Mouse (Mus musculus) intestine, postnatal 0 days (tissue): ENCODE data around the gene Srpk2. TPM values are rescaled to one million over a fixed set of nuclear protein-coding genes. Genes with fewer than 3 reads are reported as not detected.
"Not testable (repeated sequence)": the region's sequence is repeated elsewhere in the genome, so short reads cannot be mapped to it uniquely, and the experiment has no call there.

Experiments used
- ATAC-seq: fragments of 200-750 bp; cut with Nextera tagmentation; 2 replicates; pipeline ENCODE4 v1.8.0; 2017; ENCODE audit warnings: mild to moderate bottlenecking, moderate TSS enrichment, moderate library complexity
- H3K27ac ChIP-seq: fragments of 300-500 bp; sonication (generic); 2 replicates; pipeline ENCODE4 v1.5.1; 2014; ENCODE audit warnings: mild to moderate bottlenecking, low read depth, low read length, moderate library complexity
- H3K27me3 ChIP-seq: fragments of 300-500 bp; sonication (generic); replicated peaks from 2 replicates; pipeline ENCODE4 v1.6.1; 2014; ENCODE audit warnings: low read length, mixed read lengths; ENCODE audit not compliant: control insufficient read depth, insufficient read depth
- H3K36me3 ChIP-seq: fragments of 300-500 bp; sonication (generic); 2 replicates; pipeline ENCODE4 v1.6.1; 2014; ENCODE audit warnings: mild to moderate bottlenecking, moderate library complexity; ENCODE audit not compliant: control insufficient read depth, insufficient read depth
- H3K4me1 ChIP-seq: fragments of 300-500 bp; sonication (generic); replicated peaks from 2 replicates; pipeline ENCODE4 v1.6.1; 2014; ENCODE audit warnings: antibody characterized with exemption, low read length, mixed read lengths; ENCODE audit not compliant: control insufficient read depth, insufficient read depth
- H3K4me2 ChIP-seq: fragments of 300-500 bp; sonication (generic); replicated peaks from 2 replicates; pipeline ENCODE4 v1.6.1; 2014; ENCODE audit warnings: low read depth, mild to moderate bottlenecking, moderate library complexity
- H3K4me3 ChIP-seq: fragments of 300-500 bp; sonication (generic); 2 replicates; pipeline ENCODE4 v1.5.1; 2014; ENCODE audit warnings: low read depth, low read length
- H3K9ac ChIP-seq: fragments of 300-500 bp; sonication (generic); 2 replicates; pipeline ENCODE4 v1.6.1; 2014; ENCODE audit warnings: mild to moderate bottlenecking, low read depth, low read length
- H3K9me3 ChIP-seq: fragments of 300-500 bp; sonication (generic); 2 replicates; pipeline ENCODE4 v1.6.1; 2016; ENCODE audit warnings: mixed run types; ENCODE audit not compliant: control insufficient read depth
- CTCF ChIP-seq: sonication (generic); IDR thresholded peaks from 2 replicates; pipeline ENCODE4 v1.5.1; 2016; ENCODE audit warnings: low read depth, mild to moderate bottlenecking, control low read depth, antibody characterized with exemption, moderate library complexity
- WGBS: fragments of 180-500 bp; shearing (Covaris S2); extraction: QIAGEN DNeasy Blood & Tissue Kit; methylation state at CpG from one replicate; pipeline ENCODE4 v1.1.7; 2014; 5-methylcytosine and 5-hydroxymethylcytosine counted together
- polyA plus RNA-seq: library from polyadenylated mRNA; unstranded; fragments of >200 nt; fragmentation: Nextera tagmentation; extraction: Ambion mirVana; gene quantifications from 2 replicates; pipeline ENCODE4 v1.2.1, GENCODE M21; 2015

Gene Srpk2
- polyA plus RNA-seq, 1 experiment from 2014 or later = 21.3 TPM

GRCm38 (mm10) chr5:23596326-23596965 lies 88.0 kb downstream of the Srpk2 start:
- Histone ChIP-seq H3K4me2 (no peak overlapping the region), H3K27ac (no peak overlapping the region), H3K36me3 (peaks cover 1% of the 10 kb centered on the region; the same call in 1 of the 2 replicates), H3K4me3 (no peak overlapping the region), H3K27me3 (no peaks in the 10 kb centered on the region), H3K4me1 (0 out of 2 replicates have a peak, but pooled peaks cover 2% of the 10 kb centered on the region), H3K9me3 (no peaks in the 10 kb centered on the region), H3K9ac (no peak overlapping the region)
- no peak for ATAC-seq
- WGBS = 72% methylated on average over 5 of the region's 5 CpGs
- TF ChIP-seq CTCF = no peak

- not testable (repeated sequence) for H3K36me3 ChIP-seq, H3K4me2 ChIP-seq, H3K4me1 ChIP-seq, H3K27me3 ChIP-seq, H3K9ac ChIP-seq, H3K9me3 ChIP-seq, H3K4me3 ChIP-seq, H3K27ac ChIP-seq
- WGBS = 73% methylated on average over 4 of the region's 5 CpGs
- ATAC-seq = peak; percentile 59
These were observed 94.1 kb downstream of the Srpk2 start for GRCm38 (mm10) chr5:23590298-23590697.

GRCm38 (mm10) chr5:23587614-23588013 lies 96.8 kb downstream of the Srpk2 start:
- WGBS = 68% methylated on average over 2 of the region's 2 CpGs

GRCm38 (mm10) chr5:23586531-23587453 lies 97.6 kb downstream of the Srpk2 start:
- H3K4me3 ChIP-seq = no peak overlapping the region
- no peak overlapping the region for H3K4me2 ChIP-seq
- H3K9me3 ChIP-seq = no peaks in the 10 kb centered on the region
- H3K4me1 ChIP-seq = no peaks in the 10 kb centered on the region
- no peaks in the 10 kb centered on the region for H3K36me3 ChIP-seq
- no peak overlapping the region for H3K27ac ChIP-seq
- H3K9ac ChIP-seq = no peak overlapping the region
- no peak; the same call in 1 of the 2 replicates for ATAC-seq
- 85% methylated on average over 13 of the region's 13 CpGs for WGBS
- no peak for TF ChIP-seq CTCF
- H3K27me3 ChIP-seq = no peaks in the 10 kb centered on the region

More at GRCm38 (mm10) chr5:23587614-23588013, 96.8 kb downstream of the Srpk2 start:
- H3K4me1 ChIP-seq = no peaks in the 10 kb centered on the region
- no peak for TF ChIP-seq CTCF
- H3K4me2 ChIP-seq = no peak overlapping the region
- no peak overlapping the region for H3K4me3 ChIP-seq
- no peak overlapping the region for H3K27ac ChIP-seq
- H3K9me3 ChIP-seq = no peaks in the 10 kb centered on the region
- H3K9ac ChIP-seq = no peak overlapping the region
- no peaks in the 10 kb centered on the region for H3K36me3 ChIP-seq
- no peak for ATAC-seq
- no peaks in the 10 kb centered on the region for H3K27me3 ChIP-seq

- no peak overlapping the region for H3K4me2 ChIP-seq
- H3K27ac ChIP-seq = no peak overlapping the region
- no peak overlapping the region for H3K4me3 ChIP-seq
- peak; percentile 68; the same call in 1 of the 2 replicates for ATAC-seq
- H3K9ac ChIP-seq = no peak overlapping the region
- H3K27me3 ChIP-seq = no peaks in the 10 kb centered on the region
- peaks cover 6% of the 10 kb centered on the region; the same call in 1 of the 2 replicates for H3K4me1 ChIP-seq
- TF ChIP-seq CTCF = no peak
- H3K9me3 ChIP-seq = no peaks in the 10 kb centered on the region
- 63% methylated on average over 2 of the region's 2 CpGs for WGBS
- no peaks in the 10 kb centered on the region for H3K36me3 ChIP-seq
These were observed 102.8 kb downstream of the Srpk2 start for GRCm38 (mm10) chr5:23581484-23582060.
